Mouse (Mus musculus): ENCODE results near the gene Dcdc2a.

- TF ChIP-seq GATA1 (IDR thresholded peaks at IDR 0.05; ENCODE audit: low read length) (no peak), TAL1 (IDR thresholded peaks at IDR 0.05; ENCODE audit: low read length) (no peak)
These were observed 104.1 kb downstream of the Dcdc2a start for GRCm38 (mm10) chr13:25159917-25160316.

All from erythroblast, embryonic 14.5 days (primary cell).